ENCODE assay signal across 8 mouse cellular contexts in genomic region chr3:84654246-84654826, GRCm38 (mm10). TPM values are rescaled to one million over a fixed set of nuclear protein-coding genes. Genes with fewer than 3 reads are reported as not detected.
DNase-seq lines count a peak whose midpoint lies in the region; ATAC-seq and TF ChIP-seq lines count a peak whose summit lies in the region.

No protein-coding gene starts in this region.

- H3K4me3 ChIP-seq in lung, postnatal 0 days (ENCODE audit: low read depth, low read length) = peak overlapping the region; percentile 14; the same call in 1 of the 2 replicates

- H3K27me3 ChIP-seq in lung, postnatal 0 days (replicated peaks; ENCODE audit: insufficient read depth, low read length) = no peaks in the 10 kb centered on the region
- no peaks in the 10 kb centered on the region for H3K27me3 ChIP-seq in splenic B cell, adult 2 months (ENCODE audit: control insufficient read depth, insufficient read depth, low read length, poor library complexity, severe bottlenecking)

- no peak for TF ChIP-seq CTCF in lung, postnatal 0 days (IDR thresholded peaks at IDR 0.05)

- 0 out of 2 replicates have a peak overlapping the region, but pooled peaks have one; percentile 12 for H3K9ac ChIP-seq in lung, postnatal 0 days (replicated peaks; ENCODE audit: low read depth)

- H3K9me3 ChIP-seq in lung, postnatal 0 days (ENCODE audit: low read length) = no peaks in the 10 kb centered on the region

- no peaks in the 10 kb centered on the region for H3K36me3 ChIP-seq in lung, postnatal 0 days (ENCODE audit: insufficient read depth, low read length)
- no peaks in the 10 kb centered on the region for H3K36me3 ChIP-seq in splenic B cell, adult 2 months (ENCODE audit: control insufficient read depth, insufficient read depth, low read length, poor library complexity, severe bottlenecking)

- DNase-seq in spleen, adult 18-20 months = peak; percentile 39 to 47
- DNase-seq in spleen, adult 12 weeks (ENCODE audit: low spot score) = no peak
- DNase-seq in cerebellum, postnatal 25 days = peak; percentile 23 to 26
- peak; percentile 40 for DNase-seq in heart, postnatal 4 days
- DNase-seq in lung, postnatal 0 days (ENCODE audit: low spot score) = peak; percentile 31
- DNase-seq in splenic B cell, adult 2 months (ENCODE audit: low read depth, low spot score) = peak; percentile 59
- no peak for DNase-seq in kidney, adult 8-10 months
- DNase-seq in kidney, postnatal 25 days = no peak

- peak; percentile 34 for ATAC-seq in lung, postnatal 0 days

- TF ChIP-seq EP300 in lung, postnatal 0 days (IDR thresholded peaks at IDR 0.05) = no peak

- no peak overlapping the region for H3K27ac ChIP-seq in lung, postnatal 0 days (ENCODE audit: low read length)

- WGBS in lung, postnatal 0 days = 6% methylated on average over 12 of the region's 12 CpGs

- peak overlapping the region; percentile 49 for H3K4me2 ChIP-seq in lung, postnatal 0 days (replicated peaks; ENCODE audit: low read depth, low read length)

- peaks cover 16% of the 10 kb centered on the region; the same call in 1 of the 2 replicates for H3K4me1 ChIP-seq in lung, postnatal 0 days (ENCODE audit: insufficient read depth, low read depth, low read length)

RNA-seq across cellular contexts. Expression of gene Tmem154, which starts 11.7 kb away (rescaled TPM):
- 1 to 10 TPM; 3.6 to 4.0 TPM for total RNA-seq in heart, postnatal 4 days (2021)
- polyA plus RNA-seq in lung, postnatal 0 days (2015; fragmentation: Nextera tagmentation; extraction: Ambion mirVana) = 4.6 and 6.3 TPM in 2 replicates

Comparison
In these comparisons a context has a peak if more than half of its experiments do, and no peak if none do; other contexts are left out.
1. DNase-seq: peak in spleen, adult 18-20 months (2 of 2), cerebellum, postnatal 25 days (2 of 2), heart, postnatal 4 days (single experiment), lung, postnatal 0 days (single experiment) and splenic B cell, adult 2 months (single experiment); none in spleen, adult 12 weeks (single experiment), kidney, adult 8-10 months (0 of 2) and kidney, postnatal 25 days (0 of 2).